Mouse (Mus musculus) cerebellum, adult 2 months (tissue): Measurements from ENCODE around the gene Snrpd3. TPM values are rescaled to one million over a fixed set of nuclear protein-coding genes. Genes with fewer than 3 reads are reported as not detected.
A peak's percentile ranks its signal among the peaks of the same experiment; 100 is the strongest.
"Not testable (repeated sequence)": the region's sequence is repeated elsewhere in the genome, so short reads cannot be mapped to it uniquely, and the experiment has no call there.

Experiments used
- DNase-seq, 2 experiments: peaks; one replicate each; pipeline ENCODE4 v3.0.0; 2021
- H3K27ac ChIP-seq: fragments of 200-500 bp; 2 replicates; pipeline ENCODE4 v1.5.1; 2012; ENCODE audit warnings: low read length, control low read depth, inconsistent platforms; ENCODE audit not compliant: insufficient read depth
- H3K27me3 ChIP-seq: fragments of 200-500 bp; 2 replicates; pipeline ENCODE4 v1.6.1; 2012; ENCODE audit warnings: inconsistent platforms, mild to moderate bottlenecking, low read length, moderate library complexity; ENCODE audit not compliant: control insufficient read depth, insufficient read depth
- H3K4me1 ChIP-seq: fragments of 200-500 bp; 2 replicates; pipeline ENCODE4 v1.6.1; 2011; ENCODE audit warnings: low read length; ENCODE audit not compliant: control insufficient read depth, insufficient read depth
- H3K4me3 ChIP-seq: fragments of 200-500 bp; replicated peaks from 2 replicates; pipeline ENCODE3; 2011; ENCODE audit warnings: mild to moderate bottlenecking, low read depth, low read length, control low read depth; ENCODE audit not compliant: insufficient read depth
- CTCF ChIP-seq: fragments of 200-500 bp; IDR thresholded peaks from 2 replicates; pipeline ENCODE4 v1.5.1; 2011; ENCODE audit warnings: low read depth, mild to moderate bottlenecking, control low read depth, low read length, moderate library complexity, borderline replicate concordance; ENCODE audit not compliant: insufficient read depth
- POLR2A ChIP-seq: fragments of 200-500 bp; IDR thresholded peaks from 2 replicates; pipeline ENCODE4 v1.6.1; 2011; ENCODE audit warnings: low read length, control low read depth, borderline replicate concordance; ENCODE audit not compliant: insufficient read depth
- WGBS: fragments of 180-500 bp; shearing (Covaris S2); methylation state at CpG from one replicate; pipeline ENCODE4 v1.1.7; 2018; 5-methylcytosine and 5-hydroxymethylcytosine counted together
- polyA plus RNA-seq: library from polyadenylated mRNA; depleted of rRNA; stranded (reverse); fragments of >200 nt; gene quantifications from 2 replicates; pipeline ENCODE4 v1.2.3, GENCODE M21; 2012

Snrpd3 gene
- polyA plus RNA-seq, 1 experiment, result 59.5 TPM

DNA sequence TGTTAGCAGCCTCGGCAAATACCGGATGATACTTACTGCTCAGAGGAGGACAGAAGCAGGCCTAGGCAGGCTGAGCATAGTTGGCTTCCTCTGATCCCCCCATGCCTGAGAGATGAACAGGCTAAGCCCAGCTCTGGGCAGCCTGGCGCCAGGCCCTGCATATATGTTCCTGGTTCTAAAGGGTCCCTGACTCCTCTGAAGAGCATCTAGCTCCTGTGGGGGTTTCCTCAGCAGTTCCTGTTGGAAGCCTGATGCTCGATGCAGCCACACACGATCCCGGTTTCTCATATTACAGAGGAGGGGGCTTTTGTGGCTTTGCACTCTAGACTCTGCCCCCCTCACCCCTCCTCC lies 43.2 kb downstream of the Snrpd3 start:
- no peak for DNase-seq
- TF ChIP-seq POLR2A, result no peak
- TF ChIP-seq CTCF, result no peak
- Histone ChIP-seq H3K4me3 (peak overlapping the region; percentile 93), H3K27ac (peak overlapping the region; percentile 72), H3K27me3 (no peaks in the 10 kb centered on the region), H3K4me1 (peaks cover 23% of the 10 kb centered on the region)
- WGBS, result 26% methylated on average over 6 of the region's 6 CpGs

DNA sequence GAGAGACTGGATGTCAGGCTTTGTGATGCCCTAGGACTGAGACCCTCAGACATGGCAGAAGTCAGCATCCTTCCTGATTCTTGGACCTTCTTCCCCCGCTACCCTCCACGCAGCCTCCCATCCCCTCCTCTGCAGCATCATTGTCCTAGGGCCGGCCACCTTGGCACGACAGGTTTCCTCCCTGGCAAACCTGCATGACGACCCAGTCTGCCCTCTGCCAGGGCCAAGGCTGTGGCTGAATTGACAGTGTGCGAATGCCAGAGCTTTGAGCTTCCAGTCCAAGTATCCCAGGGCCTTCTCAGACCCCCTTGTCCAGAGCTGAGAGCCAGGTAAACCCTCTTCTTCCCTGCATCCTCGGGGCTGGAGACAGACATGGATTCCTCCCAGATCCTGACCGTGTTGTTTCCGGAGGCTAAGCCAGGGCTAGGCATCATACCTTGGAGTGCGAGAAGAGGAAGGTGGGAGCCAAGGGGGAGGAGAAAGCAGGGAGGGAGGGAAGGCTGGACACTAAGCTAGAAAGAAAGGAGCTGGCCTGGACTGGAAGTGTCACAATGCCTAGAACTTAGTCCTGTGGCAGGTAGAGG lies 43.8 kb downstream of the Snrpd3 start, which contains the start of gene Ggt1:
Gene Ggt1 (plus strand): TSS at position 534 of the 584 bp plus-strand sequence.
- Histone ChIP-seq H3K4me3 (peak within 1 kb of the TSS; percentile 93), H3K4me1 (peaks cover 23% of the 10 kb centered on the region), H3K27me3 (no peaks in the 10 kb centered on the region), H3K27ac (peak within 1 kb of the TSS; percentile 72)
- TF ChIP-seq POLR2A (no peak), CTCF (no peak)
- WGBS, result 26% methylated on average over 10 of the region's 10 CpGs
- DNase-seq, result peak; percentile 38 to 46

- TF ChIP-seq POLR2A, result no peak
- no peak for TF ChIP-seq CTCF
- 97% methylated on average over 8 of the region's 8 CpGs for WGBS
- no peak overlapping the region for H3K27ac ChIP-seq
Observed at GRCm38 (mm10) chr10:75562596-75562995, 45.2 kb downstream of the Snrpd3 start.

DNA sequence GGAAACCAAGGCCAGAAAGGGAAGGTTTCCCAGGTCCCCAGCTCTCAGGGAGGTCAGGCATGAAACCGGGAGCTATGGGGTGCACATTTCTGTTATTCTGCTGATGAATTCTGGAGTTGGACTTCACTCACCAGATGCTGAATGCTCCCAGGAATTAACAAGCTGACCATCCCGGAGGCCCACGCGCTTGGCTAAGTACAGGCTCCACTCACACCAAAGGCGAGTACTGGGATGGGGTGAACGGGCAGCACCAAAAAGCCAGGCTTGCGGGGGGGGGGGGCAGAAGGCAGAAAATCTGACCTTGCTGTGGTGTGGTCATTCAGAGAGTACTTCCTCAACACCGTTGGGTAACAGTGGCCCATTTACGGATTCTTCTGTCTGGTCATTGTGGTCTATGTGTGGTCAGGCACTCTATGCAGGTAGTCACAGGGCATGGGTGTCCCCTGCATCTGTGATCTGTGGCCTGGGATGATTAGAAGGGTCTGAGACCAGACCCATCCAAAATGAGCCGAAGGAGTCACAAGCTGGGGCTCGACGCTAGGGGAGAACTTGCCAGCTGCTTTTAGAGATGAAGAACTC lies 47.4 kb downstream of the Snrpd3 start:
- Histone ChIP-seq H3K27ac (no peak overlapping the region), H3K4me3 (no peak overlapping the region), H3K4me1 (peaks cover 16% of the 10 kb centered on the region), H3K27me3 (no peaks in the 10 kb centered on the region)
- DNase-seq, result no peak
- 85% methylated on average over 12 of the region's 12 CpGs for WGBS
- no peak for TF ChIP-seq CTCF
- no peak for TF ChIP-seq POLR2A

More at GRCm38 (mm10) chr10:75562596-75562995, 45.2 kb downstream of the Snrpd3 start:
- Histone ChIP-seq H3K4me3 (no peak overlapping the region), H3K4me1 (peaks cover 23% of the 10 kb centered on the region), H3K27me3 (no peaks in the 10 kb centered on the region)
- no peak for DNase-seq

DNA sequence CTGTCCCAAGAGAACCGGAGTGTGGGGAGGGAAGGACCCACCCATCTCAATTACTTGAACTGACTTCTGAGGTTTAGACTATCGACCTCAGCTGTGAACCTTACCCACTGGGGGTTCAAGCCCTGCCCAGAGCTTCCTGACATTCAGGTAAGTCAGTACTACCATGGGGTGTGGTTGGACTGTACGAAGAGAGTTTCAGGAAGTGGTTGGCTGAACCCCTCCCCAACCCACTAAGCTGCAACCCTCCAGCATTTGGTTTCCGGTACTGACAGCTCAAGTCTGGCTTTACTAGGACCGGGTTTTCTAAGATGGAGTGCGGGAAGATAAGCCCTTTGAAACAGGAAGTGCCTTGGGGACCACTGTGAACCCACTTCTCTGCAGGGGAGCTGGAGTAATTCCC lies 48.1 kb downstream of the Snrpd3 start:
- Histone ChIP-seq H3K4me1 (peaks cover 14% of the 10 kb centered on the region), H3K4me3 (no peak overlapping the region), H3K27ac (no peak overlapping the region), H3K27me3 (no peaks in the 10 kb centered on the region)
- TF ChIP-seq POLR2A (no peak), CTCF (no peak)
- no peak for DNase-seq
- 81% methylated on average over 6 of the region's 6 CpGs for WGBS

DNA sequence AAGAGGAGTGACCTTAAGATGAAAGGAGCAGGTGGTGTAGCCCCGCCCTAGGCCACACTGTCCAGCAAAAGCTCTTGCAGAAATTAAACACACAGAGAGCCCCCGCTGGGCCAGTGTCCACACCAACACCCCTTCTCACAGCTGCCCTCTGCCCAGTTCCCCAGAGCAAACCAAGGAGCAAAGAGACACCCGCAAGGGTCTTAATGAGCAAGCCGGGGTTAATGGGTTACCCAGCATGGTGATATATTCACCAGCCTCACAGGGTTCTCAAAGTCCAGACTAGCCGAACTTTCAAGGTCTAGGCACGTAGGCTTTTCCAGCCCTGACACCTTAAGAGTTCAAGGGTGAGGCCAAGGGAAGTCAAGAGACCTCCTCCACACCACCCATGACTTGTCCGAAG lies 48.6 kb downstream of the Snrpd3 start:
- H3K27ac ChIP-seq, result no peak overlapping the region
- WGBS, result 87% methylated on average over 7 of the region's 7 CpGs
- H3K27me3 ChIP-seq, result no peaks in the 10 kb centered on the region
- DNase-seq, result no peak
- no peak overlapping the region for H3K4me3 ChIP-seq
- TF ChIP-seq POLR2A (no peak), CTCF (no peak)
- H3K4me1 ChIP-seq, result peaks cover 10% of the 10 kb centered on the region

- Histone ChIP-seq H3K27ac (no peak overlapping the region), H3K4me1 (peaks cover 5% of the 10 kb centered on the region), H3K27me3 (no peaks in the 10 kb centered on the region), H3K4me3 (no peak overlapping the region)
- TF ChIP-seq POLR2A, result no peak
- no peak for TF ChIP-seq CTCF
- WGBS, result 80% methylated on average over 5 of the region's 5 CpGs
- DNase-seq, result no peak
Observed at GRCm38 (mm10) chr10:75566321-75566720, 49.0 kb downstream of the Snrpd3 start.

GRCm38 (mm10) chr10:75566765-75567164 lies 49.4 kb downstream of the Snrpd3 start:
- H3K27ac ChIP-seq, DNase-seq, H3K4me1 ChIP-seq, H3K4me3 ChIP-seq, H3K27me3 ChIP-seq: not testable (repeated sequence)
- WGBS, result 86% methylated on average over 2 of the region's 2 CpGs
